ENCODE assay signal across 12 mouse cellular contexts in genomic region chr10:42601556-42601955, GRCm38 (mm10). TPM values are rescaled to one million over a fixed set of nuclear protein-coding genes. Genes with fewer than 3 reads are reported as not detected.
DNase-seq lines count a peak whose midpoint lies in the region; ATAC-seq and TF ChIP-seq lines count a peak whose summit lies in the region.
"Had no signal": no experiment of that assay in that cellular context is flagged by ENCODE, and none has a peak within 500 bp of the region (broad histone marks: within the 10 kb centered on the region; RNA-seq: fewer than 3 reads in every experiment).

No protein-coding gene starts in this region.

- H3K36me3 ChIP-seq in kidney, embryonic 15.5 days: no peaks in the 10 kb centered on the region
- H3K36me3 ChIP-seq in CH12.LX (replicated peaks in 1 of 2; ENCODE audit: control insufficient read depth in 1 of 2, insufficient read depth in 1 of 2, low read length in 1 of 2): no peaks in the 10 kb centered on the region
- no peaks in the 10 kb centered on the region for H3K36me3 ChIP-seq in MEL (ENCODE audit: control insufficient read depth in 1 of 2, insufficient read depth in 2 of 2, low read length in 2 of 2)
- no peaks in the 10 kb centered on the region for H3K36me3 ChIP-seq in liver, embryonic 14.5 days (replicated peaks; ENCODE audit: control insufficient read depth, insufficient read depth, low read depth)
- H3K36me3 ChIP-seq: heart, embryonic 13.5 days had no signal

- WGBS in kidney, embryonic 15.5 days: 19% methylated on average over 10 of the region's 10 CpGs
- WGBS in liver, embryonic 14.5 days (ENCODE audit: insufficient replicate concordance): 20% methylated on average over 10 of the region's 10 CpGs

- intact Hi-C loops in left cerebral cortex, postnatal 25 days (cut with DNase I): no loop called here

- DNase-seq in kidney, postnatal 10 days: peak; percentile 29
- DNase-seq in CH12.LX (ENCODE audit: extremely low read depth) (no peak), MEL (ENCODE audit: low read depth, low spot score) (peak; percentile 13), MN1 (ENCODE audit: low spot score) (no peak)
- DNase-seq in liver, embryonic 14.5 days (ENCODE audit: low read depth in 3 of 3, low spot score in 3 of 3): peak; percentile 12 to 24 (median 16)
- DNase-seq in left cerebral cortex, postnatal 25 days (ENCODE audit: low spot score in 2 of 2): no peak

- peaks cover 36% of the 10 kb centered on the region for H3K27me3 ChIP-seq in kidney, embryonic 15.5 days
- H3K27me3 ChIP-seq in CH12.LX (replicated peaks) (no peaks in the 10 kb centered on the region), MEL (ENCODE audit: control insufficient read depth in 1 of 2, insufficient read depth in 2 of 2, low read length in 2 of 2) (no peaks in the 10 kb centered on the region)
- peaks cover 4% of the 10 kb centered on the region for H3K27me3 ChIP-seq in liver, embryonic 14.5 days (ENCODE audit: control insufficient read depth, insufficient read depth, low read length)

- H3K4me1 ChIP-seq in kidney, embryonic 15.5 days: no peaks in the 10 kb centered on the region
- H3K4me1 ChIP-seq in CH12.LX (ENCODE audit: control insufficient read depth in 1 of 2, insufficient read depth in 2 of 2) (no peaks in the 10 kb centered on the region; a peak in 1 of 4 replicates), MEL (ENCODE audit: control insufficient read depth in 1 of 2, insufficient read depth in 2 of 2, low read length in 2 of 2) (no peaks in the 10 kb centered on the region)
- H3K4me1 ChIP-seq in liver, embryonic 14.5 days (replicated peaks; ENCODE audit: control insufficient read depth in 2 of 2, insufficient read depth in 2 of 2, low read length in 1 of 2): no peaks in the 10 kb centered on the region
- H3K4me1 ChIP-seq: heart, embryonic 13.5 days had no signal

- no peak overlapping the region for H3K4me2 ChIP-seq in kidney, embryonic 15.5 days
- H3K4me2 ChIP-seq in CH12.LX (ENCODE audit: insufficient read depth, low read depth, poor library complexity, severe bottlenecking): no peak overlapping the region
- H3K4me2 ChIP-seq in liver, embryonic 14.5 days (ENCODE audit: low read depth): no peak overlapping the region
- H3K4me2 ChIP-seq: heart, embryonic 13.5 days had no signal

- peak; percentile 15 to 60; a peak in 3 of 4 replicates for TF ChIP-seq CTCF in CH12.LX (conservative IDR thresholded peaks at IDR 0.05 in 1 of 2, IDR thresholded peaks at IDR 0.05 in 1 of 2; ENCODE audit: low read depth in 2 of 2, low read length in 2 of 2)
- TF ChIP-seq CTCF in MEL (IDR thresholded peaks at IDR 0.05 in 2 of 3, conservative IDR thresholded peaks at IDR 0.05 in 1 of 3; ENCODE audit: control insufficient read depth in 1 of 3, insufficient read depth in 1 of 3, low read depth in 2 of 3, low read length in 3 of 3, poor library complexity in 1 of 3, severe bottlenecking in 1 of 3): peak; percentile 49 to 54 (median 53)
- TF ChIP-seq CTCF in liver, embryonic 14.5 days (IDR thresholded peaks at IDR 0.05; ENCODE audit: low read depth): peak; percentile 88

- H3K79me2 ChIP-seq in CH12.LX (replicated peaks; ENCODE audit: control insufficient read depth, extremely low read depth, insufficient read depth, poor library complexity, severe bottlenecking): no peaks in the 10 kb centered on the region
- H3K79me2 ChIP-seq in MEL (ENCODE audit: control insufficient read depth, insufficient read depth, low read length, poor library complexity): no peaks in the 10 kb centered on the region

- H3K4me3 ChIP-seq in kidney, embryonic 15.5 days (replicated peaks): no peak overlapping the region
- H3K4me3 ChIP-seq in CH12.LX (replicated peaks in 1 of 3; ENCODE audit: low read depth in 2 of 3, low read length in 2 of 3, poor library complexity in 1 of 3): no peak overlapping the region
- no peak overlapping the region for H3K4me3 ChIP-seq in MEL (ENCODE audit: control insufficient read depth in 1 of 2, insufficient read depth in 1 of 2, low read depth in 2 of 2, low read length in 2 of 2)
- no peak overlapping the region for H3K4me3 ChIP-seq in liver, embryonic 14.5 days (ENCODE audit: insufficient read depth in 1 of 2, low read depth in 2 of 2, low read length in 2 of 2)
- H3K4me3 ChIP-seq: heart, embryonic 13.5 days had no signal

- TF ChIP-seq RAD21 in CH12.LX (IDR thresholded peaks at IDR 0.05; ENCODE audit: low read depth, low read length) (peak; percentile 45), MEL (IDR thresholded peaks at IDR 0.05; ENCODE audit: low read depth, low read length) (peak; percentile 53)

- H3K27ac ChIP-seq in kidney, embryonic 15.5 days: no peak overlapping the region
- H3K27ac ChIP-seq in CH12.LX (ENCODE audit: insufficient read depth, low read depth): no peak overlapping the region
- no peak overlapping the region for H3K27ac ChIP-seq in MEL (ENCODE audit: control insufficient read depth, low read depth, low read length)
- H3K27ac ChIP-seq in liver, embryonic 14.5 days: no peak overlapping the region
- H3K27ac ChIP-seq: heart, embryonic 13.5 days had no signal

- TF ChIP-seq EP300 in CH12.LX (IDR thresholded peaks at IDR 0.05; ENCODE audit: low read length) (no peak), MEL (IDR thresholded peaks at IDR 0.05; ENCODE audit: low read depth in 1 of 2, low read length in 2 of 2) (no peak)
- TF ChIP-seq EP300 in liver, embryonic 14.5 days (IDR thresholded peaks at IDR 0.05; ENCODE audit: low read depth): no peak

- no peak overlapping the region for H3K9ac ChIP-seq in kidney, embryonic 15.5 days
- H3K9ac ChIP-seq in CH12.LX (ENCODE audit: insufficient read depth, low read depth) (no peak overlapping the region), MEL (ENCODE audit: control insufficient read depth, low read depth, low read length, poor library complexity, severe bottlenecking) (no peak overlapping the region)
- H3K9ac ChIP-seq in liver, embryonic 14.5 days (replicated peaks): no peak overlapping the region
- H3K9ac ChIP-seq: heart, embryonic 13.5 days had no signal

- no peak for ATAC-seq in kidney, embryonic 15.5 days (replicated peaks; ENCODE audit: low FRiP score)
- ATAC-seq in liver, embryonic 14.5 days (ENCODE audit: insufficient read depth): no peak

- dilution Hi-C loops in CH12.LX (cut with MboI; ENCODE audit: extremely low pct_ligation_motif_present, extremely low pct_unique_long_range_greater_than_20kb, low sequenced_read_pairs): no loop called here

- TF ChIP-seq POLR2A in CH12.LX (IDR thresholded peaks at IDR 0.05; ENCODE audit: low read depth, low read length): no peak
- no peak for TF ChIP-seq POLR2A in MEL (IDR thresholded peaks at IDR 0.05; ENCODE audit: control insufficient read depth in 1 of 2, insufficient read depth in 1 of 2, low read depth in 1 of 2, low read length in 2 of 2, poor library complexity in 1 of 2)

- peaks cover 4% of the 10 kb centered on the region for H3K9me3 ChIP-seq in kidney, embryonic 15.5 days (replicated peaks)
- H3K9me3 ChIP-seq in CH12.LX (replicated peaks; ENCODE audit: low read length) (peaks cover 11% of the 10 kb centered on the region), MEL (replicated peaks; ENCODE audit: insufficient read depth, low read length) (no peaks in the 10 kb centered on the region)
- H3K9me3 ChIP-seq in liver, embryonic 14.5 days (ENCODE audit: control insufficient read depth, low read length): peaks cover 5% of the 10 kb centered on the region

- in situ Hi-C loops in CH12.LX (cut with MboI; ENCODE audit: low pct_ligation_motif_present, low pct_unique_long_range_greater_than_20kb, low sequenced_read_pairs): no loop called here

TF ChIP-seq in CH12.LX, 34 proteins besides CTCF, POLR2A, EP300 and RAD21:
- TF ChIP-seq SMC3 (IDR thresholded peaks at IDR 0.05; ENCODE audit: low read depth, low read length) (0 out of 2 replicates have a peak, but pooled peaks have one; percentile 16), BHLHE40 (IDR thresholded peaks at IDR 0.05; ENCODE audit: low read depth, low read length) (peak; percentile 57; the same call in 1 of the 2 replicates), MAFK (IDR thresholded peaks at IDR 0.05; ENCODE audit: insufficient replicate concordance, low read length) (no peak)

TF ChIP-seq in MEL, 35 proteins besides CTCF, POLR2A, EP300 and RAD21 (continues in another document):
- TF ChIP-seq UBTF (IDR thresholded peaks at IDR 0.05; ENCODE audit: borderline replicate concordance, insufficient read depth, low read depth, low read length): no peak
- no peak for TF ChIP-seq NELFE (IDR thresholded peaks at IDR 0.05; ENCODE audit: low read depth, low read length)
- no peak for TF ChIP-seq CHD1 (IDR thresholded peaks at IDR 0.05; ENCODE audit: low read depth, low read length)
- TF ChIP-seq GATA1 (IDR thresholded peaks at IDR 0.05; ENCODE audit: low read depth, low read length): no peak
- no peak for TF ChIP-seq MEF2A (IDR thresholded peaks at IDR 0.05; ENCODE audit: extremely low read depth, insufficient replicate concordance, low read depth, low read length, poor library complexity, severe bottlenecking)
- TF ChIP-seq SMC3 (IDR thresholded peaks at IDR 0.05; ENCODE audit: low read depth, low read length): 0 out of 2 replicates have a peak, but pooled peaks have one; percentile 13
- no peak for TF ChIP-seq POLR2AphosphoS5 (IDR thresholded peaks at IDR 0.05; ENCODE audit: borderline replicate concordance, low read depth, low read length)
- TF ChIP-seq MXI1 (IDR thresholded peaks at IDR 0.05; ENCODE audit: low read depth, low read length): no peak

RNA-seq across cellular contexts. Expression of gene Ostm1, which starts 17.9 kb away (rescaled TPM):
- polyA plus RNA-seq in kidney, embryonic 15.5 days (2015; fragmentation: Nextera tagmentation; extraction: Ambion mirVana): 14.5 and 14.9 TPM in 2 replicates
- 19.4 TPM in 2 replicates for total RNA-seq in CH12.LX (2012; rRNA removed)
- 30.2 and 31.8 TPM in 2 replicates for total RNA-seq in CH12.LX (2014; rRNA removed)
- polyA plus RNA-seq in CH12.LX (2012; ENCODE audit: insufficient read length, low read depth): 17.3 and 19.4 TPM in 2 replicates
- 15.7 and 17.5 TPM in 2 replicates for total RNA-seq in MEL (2012; rRNA removed)
- polyA plus RNA-seq in MEL (2012; ENCODE audit: insufficient read depth in 1 of 2, insufficient read length in 2 of 2, low read depth in 1 of 2, low replicate concordance in 2 of 2, missing spikeins in 1 of 2): 10 to 100 TPM in 1 of 2 experiments, not detected in 1; 13.9 TPM
- polyA plus RNA-seq in liver, embryonic 14.5 days (2012; rRNA removed): 6.2 and 7.0 TPM in 2 replicates
- 14.3 and 17.2 TPM in 2 replicates for polyA plus RNA-seq in liver, embryonic 14.5 days (2014; fragmentation: Nextera tagmentation; extraction: Ambion mirVana)
- total RNA-seq in left cerebral cortex, postnatal 25 days (2021): 10 to 100 TPM; 49.3 to 50.1 TPM

RNA-seq across cellular contexts. Expression of gene Nr2e1, which starts 18.1 kb away (rescaled TPM):
- 0.17 TPM in 1 of 2 replicates, not detected in the other for polyA plus RNA-seq in kidney, embryonic 15.5 days (2015; fragmentation: Nextera tagmentation; extraction: Ambion mirVana)
- total RNA-seq in CH12.LX (2012; rRNA removed) (not detected in 2 replicates), CH12.LX (2014; rRNA removed) (not detected in 2 replicates), MEL (2012; rRNA removed) (0.03 TPM in 1 of 2 replicates, not detected in the other)
- polyA plus RNA-seq in CH12.LX (2012; ENCODE audit: insufficient read length, low read depth) (not detected in 2 replicates), MEL (2012; ENCODE audit: insufficient read depth in 1 of 2, insufficient read length in 2 of 2, low read depth in 1 of 2, low replicate concordance in 2 of 2, missing spikeins in 1 of 2) (not detected)
- 0.06 TPM in 1 of 2 replicates, not detected in the other for polyA plus RNA-seq in liver, embryonic 14.5 days (2012; rRNA removed)
- not detected in 2 replicates for polyA plus RNA-seq in liver, embryonic 14.5 days (2014; fragmentation: Nextera tagmentation; extraction: Ambion mirVana)
- 10 to 100 TPM; 13.1 to 13.8 TPM for total RNA-seq in left cerebral cortex, postnatal 25 days (2021)
- total RNA-seq: adrenal gland, adult 18-20 months; neutrophil, adult 5-6 weeks had no signal
- polyA plus RNA-seq: heart, embryonic 13.5 days; lung, embryonic 16.5 days; stomach, embryonic 16.5 days had no signal

Comparison
In these comparisons a context has a peak if more than half of its experiments do, and no peak if none do; other contexts are left out.
1. DNase-seq: peak in kidney, postnatal 10 days (single experiment), MEL (single experiment) and liver, embryonic 14.5 days (3 of 3); none in CH12.LX (single experiment), MN1 (single experiment) and left cerebral cortex, postnatal 25 days (0 of 2).
2. CTCF ChIP-seq: peak in every context shown above with its lines; median percentile 88 in liver, embryonic 14.5 days; 53 in MEL; 38 in CH12.LX.